In the genomic region with DNA sequence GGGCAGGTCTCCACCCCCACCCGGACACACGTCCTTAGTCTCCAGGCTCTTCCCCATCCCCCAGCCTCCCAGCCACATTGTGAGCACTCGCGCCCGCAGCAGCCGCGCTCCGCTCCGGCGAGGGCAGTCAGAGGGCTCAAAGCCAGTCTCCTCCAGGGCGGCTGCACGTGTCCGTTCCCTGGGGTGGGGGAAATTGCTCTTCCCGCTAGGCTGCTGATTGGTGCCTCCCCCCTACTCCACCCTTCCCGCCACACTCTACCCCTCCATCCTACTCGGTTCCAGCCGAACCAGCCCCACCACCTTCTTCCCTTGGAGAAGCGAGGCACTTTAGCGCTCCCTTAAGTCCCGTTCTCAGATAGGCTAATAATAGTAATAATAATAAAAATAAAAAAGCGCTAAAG, we compare ENCODE assay signal across 7 mouse cellular contexts. TPM values are rescaled to one million over a fixed set of nuclear protein-coding genes. Genes with fewer than 3 reads are reported as not detected.
DNase-seq lines count a peak whose midpoint lies in the region; ATAC-seq and TF ChIP-seq lines count a peak whose summit lies in the region.

No protein-coding gene starts in this region.

- under 1% methylated on average over 21 of the region's 21 CpGs for WGBS in bone marrow, adult 2 months
- WGBS in intestine, embryonic 15.5 days, result under 1% methylated on average over 21 of the region's 21 CpGs
- 0% methylated on average over 21 of the region's 21 CpGs for WGBS in limb, embryonic 12.5 days
- under 1% methylated on average over 21 of the region's 21 CpGs for WGBS in midbrain, embryonic 13.5 days

- H3K27me3 ChIP-seq in intestine, embryonic 15.5 days (replicated peaks), result peaks cover 3% of the 10 kb centered on the region; the same call in 1 of the 2 replicates
- H3K27me3 ChIP-seq in limb, embryonic 12.5 days, result peaks cover 4% of the 10 kb centered on the region; the same call in 1 of the 2 replicates
- peaks cover 5% of the 10 kb centered on the region for H3K27me3 ChIP-seq in midbrain, embryonic 13.5 days

- TF ChIP-seq POLR2A in bone marrow, adult 2 months (IDR thresholded peaks at IDR 0.05; ENCODE audit: borderline replicate concordance, control insufficient read depth, low read depth, low read length), result 0 out of 2 replicates have a peak, but pooled peaks have one; percentile 9

- H3K4me3 ChIP-seq in bone marrow, adult 2 months (replicated peaks; ENCODE audit: control insufficient read depth, low read depth, low read length), result peak overlapping the region; percentile 47
- peak overlapping the region; percentile 77 for H3K4me3 ChIP-seq in intestine, embryonic 15.5 days (replicated peaks)
- H3K4me3 ChIP-seq in limb, embryonic 12.5 days (replicated peaks), result peak overlapping the region; percentile 91
- peak overlapping the region; percentile 90 for H3K4me3 ChIP-seq in midbrain, embryonic 13.5 days (replicated peaks)

- no peak for TF ChIP-seq CTCF in bone marrow, adult 2 months (IDR thresholded peaks at IDR 0.05; ENCODE audit: control insufficient read depth, insufficient read depth, low read length)

- no peaks in the 10 kb centered on the region for H3K9me3 ChIP-seq in intestine, embryonic 15.5 days
- H3K9me3 ChIP-seq in limb, embryonic 12.5 days, result no peaks in the 10 kb centered on the region
- no peaks in the 10 kb centered on the region for H3K9me3 ChIP-seq in midbrain, embryonic 13.5 days

- H3K4me2 ChIP-seq in intestine, embryonic 15.5 days (replicated peaks), result peak overlapping the region; percentile 97
- peak overlapping the region; percentile 95 for H3K4me2 ChIP-seq in limb, embryonic 12.5 days
- peak overlapping the region; percentile 96 for H3K4me2 ChIP-seq in midbrain, embryonic 13.5 days (replicated peaks)

- no peaks in the 10 kb centered on the region for H3K36me3 ChIP-seq in intestine, embryonic 15.5 days
- H3K36me3 ChIP-seq in limb, embryonic 12.5 days, result no peaks in the 10 kb centered on the region
- H3K36me3 ChIP-seq in midbrain, embryonic 13.5 days, result no peaks in the 10 kb centered on the region

- no peaks in the 10 kb centered on the region for H3K4me1 ChIP-seq in bone marrow, adult 2 months (ENCODE audit: control insufficient read depth, insufficient read depth, low read length)
- H3K4me1 ChIP-seq in intestine, embryonic 15.5 days (replicated peaks), result peaks cover 5% of the 10 kb centered on the region; the same call in 1 of the 2 replicates
- peaks cover 15% of the 10 kb centered on the region for H3K4me1 ChIP-seq in limb, embryonic 12.5 days (replicated peaks)
- H3K4me1 ChIP-seq in midbrain, embryonic 13.5 days (replicated peaks), result peaks cover 25% of the 10 kb centered on the region

- peak overlapping the region; percentile 66; the same call in 1 of the 2 replicates for H3K9ac ChIP-seq in intestine, embryonic 15.5 days
- H3K9ac ChIP-seq in limb, embryonic 12.5 days (replicated peaks), result peak overlapping the region; percentile 92
- peak overlapping the region; percentile 91 for H3K9ac ChIP-seq in midbrain, embryonic 13.5 days (replicated peaks)

- ATAC-seq in intestine, embryonic 15.5 days, result peak; percentile 68
- ATAC-seq in limb, embryonic 12.5 days (ENCODE audit: insufficient number of reproducible peaks, insufficient read depth, low FRiP score, low TSS enrichment, low read depth), result peak; percentile 83
- peak; percentile 80 for ATAC-seq in midbrain, embryonic 13.5 days

- peak overlapping the region; percentile 32 for H3K27ac ChIP-seq in bone marrow, adult 2 months (ENCODE audit: control insufficient read depth, insufficient read depth, low read depth, low read length, poor library complexity)
- H3K27ac ChIP-seq in intestine, embryonic 15.5 days, result no peak overlapping the region
- peak overlapping the region; percentile 99 for H3K27ac ChIP-seq in limb, embryonic 12.5 days
- peak overlapping the region; percentile 98 for H3K27ac ChIP-seq in midbrain, embryonic 13.5 days

- DNase-seq in embryo, embryonic 11 days, result peak; percentile 92
- DNase-seq in gastrocnemius, postnatal 4 days (ENCODE audit: low spot score in 2 of 2), result peak; percentile 45 to 61
- DNase-seq in spleen, postnatal 36 days (ENCODE audit: low spot score in 2 of 2), result peak; percentile 39 to 44

RNA-seq across cellular contexts. Expression of gene Cecr2, which starts 0.8 kb away (rescaled TPM):
- 28.7 and 49.8 TPM in 2 replicates for polyA plus RNA-seq in bone marrow, adult 2 months (2011; ENCODE audit: insufficient read depth, insufficient read length, low replicate concordance, missing spikeins)
- total RNA-seq in gastrocnemius, postnatal 4 days (2021), result 10 to 100 TPM; 14.4 to 18.9 TPM
- 0.88 and 1.2 TPM in 2 replicates for polyA plus RNA-seq in intestine, embryonic 15.5 days (2015; fragmentation: Nextera tagmentation; extraction: Ambion mirVana)
- 6.2 and 8.5 TPM in 2 replicates for polyA plus RNA-seq in limb, embryonic 12.5 days (2016; fragmentation: Nextera tagmentation; extraction: Ambion mirVana)
- polyA plus RNA-seq in midbrain, embryonic 13.5 days (2015; fragmentation: Nextera tagmentation; extraction: Ambion mirVana), result 5.6 and 7.6 TPM in 2 replicates

Comparison
In these comparisons a context has a peak if more than half of its experiments do, and no peak if none do; other contexts are left out.
1. DNase-seq: peak in every context shown above with its lines; median percentile 92 in embryo, embryonic 11 days; 53 in gastrocnemius, postnatal 4 days; 42 in spleen, postnatal 36 days.